Mouse (Mus musculus) naive thymus-derived CD4-positive, alpha-beta T cell, adult 2 months (primary cell): ENCODE measurements around the gene Tas1r1.

Experiments
- DNase-seq: peaks from one replicate; pipeline ENCODE4 v3.0.0-alpha.2; 2011; ENCODE audit warnings: low read depth

Tas1r1 gene

GRCm38 (mm10) chr4:152043171-152043570, 4.8 kb upstream of the Tas1r1 start:
- no peak for DNase-seq

DNA sequence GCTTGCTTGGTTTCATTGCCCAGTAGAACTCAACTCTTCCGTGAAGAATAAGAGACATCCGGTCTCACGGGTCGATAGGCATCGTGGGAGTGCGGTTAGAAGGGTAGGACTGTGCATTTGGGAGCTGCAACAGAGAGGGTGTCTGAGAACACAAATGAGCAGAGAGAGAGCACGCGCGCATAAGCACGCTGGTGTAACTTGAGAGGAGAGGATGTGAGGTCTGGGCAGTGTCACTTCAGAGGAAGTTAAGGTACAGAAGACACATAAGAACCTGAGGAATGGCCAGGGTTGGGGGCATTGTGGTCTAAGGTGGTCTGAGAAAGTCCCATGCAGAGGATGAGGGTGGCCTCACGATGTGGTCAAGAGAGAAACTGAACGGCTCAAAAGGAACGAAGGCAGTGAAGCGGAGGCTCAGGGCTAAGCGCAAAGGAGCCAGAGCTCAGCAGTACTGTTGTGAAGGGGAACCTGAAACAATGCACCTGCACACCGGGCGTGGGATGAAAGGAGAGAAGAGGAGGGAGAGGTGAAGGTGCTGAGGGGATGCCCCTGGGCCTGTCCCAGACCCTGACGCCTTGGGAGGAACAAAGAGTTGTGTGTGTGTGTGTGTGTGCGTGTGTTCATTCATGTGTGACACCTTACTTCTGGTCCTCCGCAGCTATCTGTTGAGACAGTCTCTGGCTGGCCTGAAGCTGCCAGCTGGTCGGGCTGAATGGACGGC, 3.7 kb upstream of the Tas1r1 start:
- no peak for DNase-seq

GRCm38 (mm10) chr4:152039831-152040310, 1.5 kb upstream of the Tas1r1 start:
- no peak for DNase-seq

GRCm38 (mm10) chr4:152038985-152039830, 840 bp upstream of the Tas1r1 start, which contains the start of gene Nol9:
Nol9 (plus strand) TSS chr4:152039321.
- peak; percentile 96 for DNase-seq

DNA sequence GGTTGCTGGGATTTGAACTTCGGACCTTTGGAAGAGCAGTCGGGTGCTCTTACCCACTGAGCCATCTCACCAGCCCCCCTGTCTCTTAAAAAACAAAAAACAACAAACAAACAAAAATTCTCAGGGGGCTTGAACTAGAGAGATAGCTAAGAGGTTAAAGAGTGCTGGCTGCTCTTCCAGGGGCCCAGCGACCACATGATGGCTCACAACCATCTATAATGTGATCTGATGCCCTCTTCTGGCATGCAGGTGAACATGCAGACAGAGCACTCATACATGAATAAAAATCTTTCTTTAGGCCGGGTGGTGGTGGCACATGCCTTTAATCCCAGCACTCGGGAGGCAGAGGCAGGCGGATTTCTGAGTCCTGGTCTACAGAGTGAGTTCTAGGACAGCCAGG, 1.9 kb downstream of the Tas1r1 start:
- DNase-seq: peak; percentile 33

DNA sequence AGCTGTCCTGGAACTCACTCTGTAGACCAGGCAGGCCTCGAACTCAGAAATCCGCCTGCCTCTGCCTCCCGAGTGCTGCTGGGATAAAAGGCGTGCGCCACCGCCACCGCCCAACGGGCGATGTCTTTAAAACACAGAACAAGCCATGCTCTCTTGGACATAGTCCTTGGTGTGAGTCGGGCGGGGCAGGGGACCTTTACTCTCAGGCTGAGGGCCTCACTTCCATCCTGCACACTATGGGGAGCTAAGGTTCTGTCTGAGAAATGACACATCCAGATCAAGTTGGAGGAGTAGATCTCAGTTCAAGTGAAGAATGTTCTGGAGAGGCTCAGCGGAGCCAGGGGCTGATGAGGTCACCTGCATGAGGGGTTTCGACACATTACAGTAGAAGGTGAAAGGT, 5.4 kb downstream of the Tas1r1 start:
- DNase-seq: no peak

GRCm38 (mm10) chr4:152029997-152030396, 8.4 kb downstream of the Tas1r1 start:
- no peak for DNase-seq

GRCm38 (mm10) chr4:152029087-152029486, 9.3 kb downstream of the Tas1r1 start:
- peak; percentile 52 for DNase-seq

DNA sequence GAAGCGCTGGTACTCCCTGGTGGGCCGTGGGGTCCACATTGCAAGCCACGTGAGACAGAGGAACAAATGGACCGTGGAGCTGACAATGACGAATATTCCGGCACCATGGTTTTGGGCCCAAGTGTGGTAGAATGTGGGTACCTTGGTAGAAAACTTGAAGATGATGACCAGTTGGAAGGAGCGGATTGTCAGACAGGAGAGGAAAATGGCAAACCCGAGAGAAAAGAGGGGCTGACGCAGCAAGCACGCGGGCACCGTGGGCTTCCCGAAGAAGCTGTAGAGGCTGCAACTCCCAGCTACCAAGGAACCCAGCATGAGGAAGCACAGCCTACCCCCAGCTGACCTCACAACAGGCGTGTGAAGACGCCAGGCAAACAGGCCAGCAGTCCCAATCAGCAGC, 9.9 kb downstream of the Tas1r1 start:
- no peak for DNase-seq

DNA sequence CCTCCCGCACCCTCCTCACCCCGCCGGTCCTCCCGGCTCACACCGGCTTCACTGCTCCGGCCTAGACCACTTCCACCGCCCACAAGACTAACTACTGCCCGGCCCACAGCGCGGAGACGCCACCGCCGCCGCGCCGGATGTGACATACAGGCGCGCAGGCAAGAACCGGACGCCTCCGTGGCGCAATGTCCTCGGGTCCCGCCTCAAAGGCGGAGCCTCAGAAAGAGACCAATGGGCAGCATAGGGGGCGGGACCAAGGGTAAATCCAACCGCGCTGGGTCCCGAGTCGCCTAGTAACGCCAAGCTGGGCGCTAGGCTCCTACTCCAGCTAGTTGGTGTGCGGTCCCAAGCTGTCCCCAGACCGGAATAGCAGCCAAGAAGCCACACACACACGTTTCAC, 10.8 kb downstream of the Tas1r1 start, which contains the start of gene Zbtb48:
Gene Zbtb48, minus strand, starts transcription at position 148 of the 400 bp plus-strand sequence.
- peak; percentile 96 for DNase-seq

- DNase-seq: no peak
Measured at GRCm38 (mm10) chr4:152026751-152027508, 11.4 kb downstream of the Tas1r1 start.

DNA sequence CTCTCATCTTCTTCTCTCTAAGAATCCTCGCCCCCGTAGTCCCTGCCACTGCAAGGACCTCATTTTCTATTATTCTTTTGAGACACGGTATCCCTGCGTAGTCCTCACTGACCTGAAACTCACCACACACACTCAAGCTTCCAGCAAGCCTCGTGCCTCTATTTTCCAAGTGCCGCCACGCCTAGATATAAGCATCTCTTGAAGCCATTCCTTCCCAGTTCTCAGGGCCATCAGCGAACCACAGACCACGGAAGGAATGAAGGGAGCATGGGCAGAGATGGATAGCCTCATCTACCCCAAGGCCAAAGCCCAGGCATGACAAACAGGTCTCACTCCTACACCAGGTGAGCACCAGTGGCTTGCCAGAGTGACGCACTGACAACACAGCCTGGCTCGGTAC, 13.8 kb downstream of the Tas1r1 start:
- DNase-seq: no peak

- DNase-seq: no peak
Measured at GRCm38 (mm10) chr4:152022506-152022905, 15.9 kb downstream of the Tas1r1 start.

- no peak for DNase-seq
Measured at GRCm38 (mm10) chr4:152021568-152022097, 16.7 kb downstream of the Tas1r1 start.

DNA sequence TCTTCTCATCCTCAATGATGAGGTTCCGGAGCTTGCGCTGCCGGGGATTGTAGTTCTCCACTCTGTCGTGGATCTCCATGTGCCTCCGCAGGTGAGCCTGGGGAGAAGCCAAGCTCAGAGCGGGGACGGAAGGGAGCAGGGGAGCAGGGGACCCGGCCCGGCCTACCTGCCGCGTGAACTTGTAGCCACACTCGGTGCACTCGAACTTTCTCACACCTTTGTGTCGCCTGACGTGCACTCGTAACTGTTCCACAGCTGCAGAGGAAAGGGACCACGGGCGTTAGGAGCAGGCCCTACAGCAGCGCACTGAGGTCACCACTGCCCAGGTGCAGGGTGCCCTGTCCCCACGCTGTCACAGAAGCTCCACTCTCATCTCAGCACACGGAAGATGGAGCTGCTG, 18.3 kb downstream of the Tas1r1 start:
- DNase-seq: no peak

DNA sequence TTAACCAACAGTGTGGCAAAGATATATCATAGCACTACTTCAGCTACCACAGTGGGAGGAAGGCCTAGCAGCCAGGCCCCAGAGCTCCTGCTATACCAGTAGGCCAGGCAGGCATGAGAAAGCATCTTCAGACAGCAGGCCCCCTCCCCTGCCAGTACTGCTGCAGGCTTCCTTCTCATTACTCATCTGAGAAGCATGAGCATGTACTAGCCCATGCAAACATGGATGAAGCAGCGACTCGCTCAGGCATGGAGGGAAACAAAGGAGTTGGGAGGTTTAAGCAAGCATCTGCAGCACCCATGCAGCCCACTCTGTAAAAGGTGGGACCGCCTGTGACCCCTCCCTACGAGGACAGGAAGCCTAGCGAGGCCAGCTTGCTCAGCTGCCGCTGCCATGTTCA, 19.3 kb downstream of the Tas1r1 start:
- no peak for DNase-seq

GRCm38 (mm10) chr4:152013036-152013813, 25.1 kb downstream of the Tas1r1 start:
- no peak for DNase-seq

- DNase-seq: no peak
Measured at GRCm38 (mm10) chr4:152012109-152012508, 26.3 kb downstream of the Tas1r1 start.

DNA sequence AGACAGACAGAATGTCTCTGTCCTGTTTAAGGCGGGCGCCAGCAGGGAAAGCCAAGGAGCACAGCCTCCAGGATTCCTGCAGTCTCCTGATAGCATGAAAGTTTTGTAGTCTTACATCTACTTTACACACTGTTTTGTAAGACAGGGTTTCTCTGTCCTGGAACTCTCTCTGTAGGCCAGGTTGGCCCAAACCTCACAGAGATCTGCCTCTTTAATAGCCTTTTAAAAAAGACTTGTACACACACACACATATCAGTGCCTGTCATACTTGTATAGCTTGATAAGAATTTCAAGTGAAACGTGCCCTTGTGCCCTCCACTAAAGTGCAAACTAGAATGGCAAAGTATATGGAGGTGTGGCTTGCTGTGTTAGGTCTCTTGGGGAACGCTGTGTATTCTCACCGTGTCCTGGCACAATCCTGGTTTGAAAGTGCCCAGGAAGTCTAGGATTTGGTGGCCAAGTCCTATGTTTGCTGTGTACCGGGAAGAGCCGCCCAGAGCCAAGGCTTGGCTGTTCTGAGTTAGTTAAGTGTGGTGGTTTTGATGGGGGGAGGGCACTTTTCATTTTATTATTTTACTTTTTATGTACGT, 27.1 kb downstream of the Tas1r1 start:
- no peak for DNase-seq

- no peak for DNase-seq
Measured at GRCm38 (mm10) chr4:152010707-152011134, 27.6 kb downstream of the Tas1r1 start.
